Mouse (Mus musculus) liver, adult 2 months (tissue): Measurements from ENCODE around the gene Rab27a. TPM values are rescaled to one million over a fixed set of nuclear protein-coding genes. Genes with fewer than 3 reads are reported as not detected.
"Not testable (repeated sequence)": the region's sequence is repeated elsewhere in the genome, so short reads cannot be mapped to it uniquely, and the experiment has no call there.

Experiments
- DNase-seq: peaks from one replicate; pipeline ENCODE4 v3.0.0-alpha.2; 2011; ENCODE audit warnings: low read depth, low spot score; ENCODE audit errors: extremely low read depth
- H3K27ac ChIP-seq: fragments of 200-500 bp; replicated peaks from 2 replicates; pipeline ENCODE4 v1.5.1; 2012; ENCODE audit warnings: low read depth, mild to moderate bottlenecking, control low read depth, inconsistent platforms, low read length; ENCODE audit not compliant: insufficient read depth
- H3K27me3 ChIP-seq: fragments of 200-500 bp; 2 replicates; pipeline ENCODE4 v1.6.1; 2012; ENCODE audit warnings: mild to moderate bottlenecking, moderate library complexity, low read length, inconsistent platforms; ENCODE audit not compliant: control insufficient read depth, insufficient read depth
- H3K36me3 ChIP-seq: fragments of 200-500 bp; 2 replicates; pipeline ENCODE4 v1.6.1; 2012; ENCODE audit warnings: low read length, inconsistent platforms; ENCODE audit not compliant: control insufficient read depth, insufficient read depth
- H3K4me1 ChIP-seq: fragments of 200-500 bp; 2 replicates; pipeline ENCODE4 v1.6.1; 2011; ENCODE audit warnings: low read length; ENCODE audit not compliant: control insufficient read depth, insufficient read depth
- H3K4me3 ChIP-seq: fragments of 200-500 bp; 2 replicates; pipeline ENCODE4 v1.5.1; 2011; ENCODE audit warnings: low read depth, mild to moderate bottlenecking, control low read depth, low read length, moderate library complexity; ENCODE audit not compliant: insufficient read depth
- H3K79me2 ChIP-seq: fragments of 200-500 bp; 2 replicates; pipeline ENCODE4 v1.6.1; 2012; ENCODE audit warnings: inconsistent platforms, mild to moderate bottlenecking, low read length, moderate library complexity; ENCODE audit not compliant: control insufficient read depth, insufficient read depth
- H3K9ac ChIP-seq: fragments of 200-500 bp; 2 replicates; pipeline ENCODE4 v1.6.1; 2012; ENCODE audit warnings: low read depth, mild to moderate bottlenecking, control low read depth, inconsistent platforms, low read length
- CTCF ChIP-seq: fragments of 200-500 bp; IDR thresholded peaks from 2 replicates; pipeline ENCODE4 v1.5.1; 2011; ENCODE audit warnings: low read depth, low read length, control low read depth
- POLR2A ChIP-seq: fragments of 200-500 bp; IDR thresholded peaks from 2 replicates; pipeline ENCODE4 v1.6.1; 2011; ENCODE audit warnings: low read length, control low read depth; ENCODE audit not compliant: insufficient read depth; ENCODE audit errors: extremely low read depth
- WGBS: fragments of 180-500 bp; shearing (Covaris S2); methylation state at CpG from one replicate; pipeline ENCODE4 v1.1.7; 2018; 5-methylcytosine and 5-hydroxymethylcytosine counted together
- polyA plus RNA-seq: library from polyadenylated mRNA; depleted of rRNA; stranded (reverse); fragments of >200 nt; gene quantifications from 2 replicates; pipeline ENCODE4 v1.2.3, GENCODE M21; 2012
- total RNA-seq: library from RNA; depleted of rRNA; stranded (reverse); fragments of >200 nt; gene quantifications from 2 replicates; pipeline ENCODE4 v1.2.3, GENCODE M21; 2014

Rab27a gene
- total and polyA plus RNA-seq, 2 experiments: 0.77 to 2.6 TPM

- Histone ChIP-seq H3K27ac (0 out of 2 replicates have a peak overlapping the region, but pooled peaks have one; percentile 16), H3K36me3 (no peaks in the 10 kb centered on the region), H3K9ac (no peak overlapping the region), H3K4me1 (peaks cover 6% of the 10 kb centered on the region), H3K27me3 (no peaks in the 10 kb centered on the region), H3K79me2 (no peaks in the 10 kb centered on the region), H3K4me3 (no peak overlapping the region)
- DNase-seq: peak; percentile 32
- TF ChIP-seq POLR2A (no peak), CTCF (no peak)
- WGBS: 67% methylated on average over 10 of the region's 10 CpGs
Measured at GRCm38 (mm10) chr9:73067086-73067485, 22.4 kb downstream of the Rab27a start.

GRCm38 (mm10) chr9:73068230-73068679, 23.6 kb downstream of the Rab27a start:
- Histone ChIP-seq H3K79me2 (no peaks in the 10 kb centered on the region), H3K4me1 (peaks cover 6% of the 10 kb centered on the region), H3K36me3 (no peaks in the 10 kb centered on the region), H3K27ac (peak overlapping the region; percentile 46), H3K4me3 (no peak overlapping the region), H3K9ac (no peak overlapping the region), H3K27me3 (no peaks in the 10 kb centered on the region)
- DNase-seq: peak; percentile 62
- 33% methylated on average over 6 of the region's 6 CpGs for WGBS
- TF ChIP-seq POLR2A (no peak), CTCF (no peak)

- Histone ChIP-seq H3K27ac (peak overlapping the region; percentile 46), H3K4me1 (peaks cover 6% of the 10 kb centered on the region), H3K9ac (no peak overlapping the region), H3K79me2 (no peaks in the 10 kb centered on the region), H3K4me3 (no peak overlapping the region), H3K27me3 (no peaks in the 10 kb centered on the region), H3K36me3 (no peaks in the 10 kb centered on the region)
- DNase-seq: no peak
- TF ChIP-seq POLR2A (no peak), CTCF (no peak)
- WGBS: 78% methylated on average over 6 of the region's 6 CpGs
Measured at GRCm38 (mm10) chr9:73068688-73069087, 24.0 kb downstream of the Rab27a start.

GRCm38 (mm10) chr9:73070971-73071659, 26.5 kb downstream of the Rab27a start:
- DNase-seq: no peak
- H3K27ac ChIP-seq: peak overlapping the region; percentile 31
- peaks cover 6% of the 10 kb centered on the region for H3K4me1 ChIP-seq
- WGBS: 72% methylated on average over 10 of the region's 10 CpGs
- no peaks in the 10 kb centered on the region for H3K27me3 ChIP-seq
- no peak overlapping the region for H3K9ac ChIP-seq
- no peak for TF ChIP-seq CTCF
- H3K4me3 ChIP-seq: no peak overlapping the region
- H3K36me3 ChIP-seq: no peaks in the 10 kb centered on the region; the same call in 1 of the 2 replicates
- no peaks in the 10 kb centered on the region for H3K79me2 ChIP-seq

- TF ChIP-seq CTCF (no peak), POLR2A (no peak)
- H3K4me3 ChIP-seq: no peak overlapping the region
- WGBS: 82% methylated on average over 8 of the region's 8 CpGs
Measured at GRCm38 (mm10) chr9:73072426-73072825, 27.8 kb downstream of the Rab27a start.

GRCm38 (mm10) chr9:73073169-73073568, 28.5 kb downstream of the Rab27a start:
- H3K36me3 ChIP-seq: no peaks in the 10 kb centered on the region; the same call in 1 of the 2 replicates
- H3K9ac ChIP-seq: no peak overlapping the region
- H3K4me3 ChIP-seq: no peak overlapping the region
- H3K27ac ChIP-seq: no peak overlapping the region
- H3K79me2 ChIP-seq: no peaks in the 10 kb centered on the region
- no peaks in the 10 kb centered on the region for H3K27me3 ChIP-seq
- H3K4me1 ChIP-seq: peaks cover 3% of the 10 kb centered on the region
- TF ChIP-seq CTCF (no peak), POLR2A (no peak)
- no peak for DNase-seq
- 86% methylated on average over 5 of the region's 5 CpGs for WGBS

More at GRCm38 (mm10) chr9:73072426-73072825, 27.8 kb downstream of the Rab27a start:
- no peak for DNase-seq
- H3K79me2 ChIP-seq: no peaks in the 10 kb centered on the region
- H3K36me3 ChIP-seq: no peaks in the 10 kb centered on the region; the same call in 1 of the 2 replicates
- H3K9ac ChIP-seq: no peak overlapping the region
- no peaks in the 10 kb centered on the region for H3K27me3 ChIP-seq
- no peak overlapping the region for H3K27ac ChIP-seq
- peaks cover 6% of the 10 kb centered on the region for H3K4me1 ChIP-seq

GRCm38 (mm10) chr9:73079349-73079748, 34.7 kb downstream of the Rab27a start:
- not testable (repeated sequence) for H3K4me3 ChIP-seq, DNase-seq, H3K36me3 ChIP-seq, H3K27me3 ChIP-seq, H3K79me2 ChIP-seq, H3K4me1 ChIP-seq, H3K27ac ChIP-seq, H3K9ac ChIP-seq
- 89% methylated on average over 11 of the region's 12 CpGs for WGBS
